Comparison of ENCODE assay signal across 8 mouse cellular contexts in the genomic region with DNA sequence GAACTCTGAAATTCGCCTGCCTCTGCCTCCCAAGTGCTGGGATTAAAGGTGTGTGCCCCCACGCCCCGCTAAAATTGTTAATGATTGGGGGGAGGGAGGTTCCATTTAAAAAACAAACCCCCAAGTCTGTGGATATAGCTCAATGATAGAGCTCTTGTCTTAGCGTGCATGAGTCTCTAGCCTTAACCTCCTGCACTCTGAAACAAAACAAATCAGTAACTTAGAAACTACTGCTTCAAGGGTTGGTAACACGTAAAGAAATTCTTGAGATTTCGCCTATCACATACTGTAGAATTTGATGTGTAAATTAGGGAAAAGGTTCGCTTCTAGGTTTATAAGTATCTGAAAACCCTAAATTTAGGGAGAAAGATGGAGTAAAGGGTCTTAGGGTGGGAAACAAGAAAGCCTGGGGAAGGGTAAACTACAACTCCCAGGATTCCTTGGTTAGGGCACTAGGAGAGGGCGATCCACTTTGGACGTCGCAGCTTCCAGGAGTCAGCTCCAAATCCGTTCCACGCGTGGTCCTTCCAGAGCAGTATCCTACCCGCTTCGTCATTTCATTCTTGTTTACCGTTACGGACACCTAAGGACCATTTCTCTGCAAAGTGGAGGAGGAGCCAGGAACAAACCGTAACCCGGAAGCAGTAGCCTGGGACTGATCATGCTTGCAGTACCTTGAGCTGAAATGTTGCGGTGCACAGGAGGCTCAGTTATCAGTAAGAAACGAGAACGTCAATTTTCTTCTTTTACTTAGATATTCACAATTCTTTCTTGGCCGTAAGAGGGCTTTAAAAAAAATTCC. TPM values are rescaled to one million over a fixed set of nuclear protein-coding genes. Genes with fewer than 3 reads are reported as not detected.
DNase-seq lines count a peak whose midpoint lies in the region; ATAC-seq and TF ChIP-seq lines count a peak whose summit lies in the region.

A gene (plus strand): TSS at position 452 of the 802 bp plus-strand sequence.

- peak within 1 kb of the TSS; percentile 74 for H3K4me2 ChIP-seq in heart, embryonic 14.5 days (ENCODE audit: low read length)
- H3K4me2 ChIP-seq in liver, embryonic 11.5 days, result peak within 1 kb of the TSS; percentile 77
- H3K4me2 ChIP-seq in myocyte (ENCODE audit: low read depth), result peak within 1 kb of the TSS; percentile 89

- ATAC-seq in heart, embryonic 14.5 days (ENCODE audit: insufficient number of reproducible peaks, insufficient read depth, low FRiP score, low read depth), result peak; percentile 72; the same call in 1 of the 2 replicates
- ATAC-seq in liver, embryonic 11.5 days (replicated peaks; ENCODE audit: low FRiP score), result peak; percentile 88

- TF ChIP-seq CTCF in C2C12 (IDR thresholded peaks at IDR 0.05; ENCODE audit: control insufficient read depth, insufficient read depth, insufficient read length), result no peak

- H3K36me3 ChIP-seq in C2C12 (ENCODE audit: control insufficient read depth, insufficient read depth), result no peaks in the 10 kb centered on the region
- peaks cover 5% of the 10 kb centered on the region for H3K36me3 ChIP-seq in erythroblast, embryonic 14.5 days (ENCODE audit: control insufficient read depth)
- peaks cover 14% of the 10 kb centered on the region for H3K36me3 ChIP-seq in heart, embryonic 14.5 days (ENCODE audit: control insufficient read depth, insufficient read depth, low read length)
- H3K36me3 ChIP-seq in liver, embryonic 11.5 days (ENCODE audit: control insufficient read depth, insufficient read depth, low read length), result peaks cover 7% of the 10 kb centered on the region; the same call in 1 of the 2 replicates
- H3K36me3 ChIP-seq in myocyte (ENCODE audit: control insufficient read depth, insufficient read depth), result no peaks in the 10 kb centered on the region

- H3K4me3 ChIP-seq in C2C12 (ENCODE audit: insufficient read depth, poor library complexity, severe bottlenecking) (peak within 1 kb of the TSS; percentile 22), myocyte (peak within 1 kb of the TSS; percentile 29)
- H3K4me3 ChIP-seq in erythroblast, embryonic 14.5 days (replicated peaks), result peak within 1 kb of the TSS; percentile 74
- peak within 1 kb of the TSS; percentile 48 to 78 for H3K4me3 ChIP-seq in heart, embryonic 14.5 days (ENCODE audit: control insufficient read depth in 1 of 2, insufficient read depth in 1 of 2, low read depth in 1 of 2, low read length in 2 of 2)
- peak within 1 kb of the TSS; percentile 67 for H3K4me3 ChIP-seq in liver, embryonic 11.5 days (ENCODE audit: low read depth, low read length)

- peak; percentile 94 for DNase-seq in brain, adult 2 months (ENCODE audit: low read depth, low spot score)
- peak; percentile 74 for DNase-seq in kidney, postnatal 10 days
- peak; percentile 77 for DNase-seq in liver, embryonic 11.5 days (ENCODE audit: low spot score)
- peak; percentile 57 to 75 for DNase-seq in spleen, postnatal 4 days (ENCODE audit: low spot score in 2 of 2)

- H3ac ChIP-seq in C2C12 (ENCODE audit: control insufficient read depth, insufficient read length, low read depth) (peak within 1 kb of the TSS; percentile 12), myocyte (ENCODE audit: control insufficient read depth, insufficient read length) (peak within 1 kb of the TSS; percentile 46)

- H3K27ac ChIP-seq in heart, embryonic 14.5 days (replicated peaks in 1 of 2; ENCODE audit: control insufficient read depth in 1 of 2, insufficient read depth in 1 of 2, low read depth in 2 of 2, low read length in 2 of 2), result peak within 1 kb of the TSS; percentile 75 to 92
- peak within 1 kb of the TSS; percentile 82 for H3K27ac ChIP-seq in liver, embryonic 11.5 days (ENCODE audit: low read depth, low read length)

- H3K9ac ChIP-seq in heart, embryonic 14.5 days (ENCODE audit: low read length), result peak within 1 kb of the TSS; percentile 59
- peak within 1 kb of the TSS; percentile 80 for H3K9ac ChIP-seq in liver, embryonic 11.5 days (ENCODE audit: low read depth, low read length)

- no peaks in the 10 kb centered on the region for H3K27me3 ChIP-seq in C2C12 (ENCODE audit: control insufficient read depth, insufficient read depth, insufficient read length)
- no peaks in the 10 kb centered on the region for H3K27me3 ChIP-seq in erythroblast, embryonic 14.5 days (ENCODE audit: control insufficient read depth)
- no peaks in the 10 kb centered on the region for H3K27me3 ChIP-seq in heart, embryonic 14.5 days (ENCODE audit: control insufficient read depth, insufficient read depth, low read length)
- no peaks in the 10 kb centered on the region for H3K27me3 ChIP-seq in liver, embryonic 11.5 days (replicated peaks; ENCODE audit: control insufficient read depth, insufficient read depth, low read length)
- H3K27me3 ChIP-seq in myocyte (ENCODE audit: control insufficient read depth, insufficient read depth, insufficient read length), result no peaks in the 10 kb centered on the region

- H3K79me2 ChIP-seq in C2C12 (ENCODE audit: control insufficient read depth, insufficient read depth), result no peaks in the 10 kb centered on the region
- no peaks in the 10 kb centered on the region for H3K79me2 ChIP-seq in myocyte (ENCODE audit: control insufficient read depth, insufficient read depth)

- peak; percentile 40 for TF ChIP-seq POLR2A in myocyte (IDR thresholded peaks at IDR 0.05; ENCODE audit: insufficient read length, low read depth)

- peaks cover 20% of the 10 kb centered on the region for H3K4me1 ChIP-seq in erythroblast, embryonic 14.5 days (ENCODE audit: control insufficient read depth)
- peaks cover 0 to 6% of the 10 kb centered on the region in 2 experiments; a peak in 2 of 4 replicates for H3K4me1 ChIP-seq in heart, embryonic 14.5 days (ENCODE audit: control insufficient read depth in 2 of 2, insufficient read depth in 2 of 2, low read length in 2 of 2)
- H3K4me1 ChIP-seq in liver, embryonic 11.5 days (replicated peaks; ENCODE audit: control insufficient read depth, insufficient read depth, low read length), result no peaks in the 10 kb centered on the region; the same call in 1 of the 2 replicates

- WGBS in heart, embryonic 14.5 days, result 17% methylated on average over 23 of the region's 23 CpGs
- WGBS in liver, embryonic 11.5 days, result 17% methylated on average over 23 of the region's 23 CpGs

- H3K9me3 ChIP-seq in erythroblast, embryonic 14.5 days (ENCODE audit: control insufficient read depth, low read length), result no peaks in the 10 kb centered on the region
- H3K9me3 ChIP-seq in heart, embryonic 14.5 days (ENCODE audit: control insufficient read depth, low read length), result no peaks in the 10 kb centered on the region
- no peaks in the 10 kb centered on the region for H3K9me3 ChIP-seq in liver, embryonic 11.5 days (ENCODE audit: control insufficient read depth, low read length)

- H3K79me3 ChIP-seq in C2C12 (ENCODE audit: low read depth), result no peaks in the 10 kb centered on the region

TF ChIP-seq in C2C12, 6 proteins besides CTCF, POLR2A, EP300 and RAD21:
- no peak for TF ChIP-seq FOSL1 (IDR thresholded peaks at IDR 0.05; ENCODE audit: insufficient read depth, low read length, poor library complexity, severe bottlenecking)
- peak; percentile 35 for TF ChIP-seq MAX (IDR thresholded peaks at IDR 0.05)

TF ChIP-seq in myocyte, 11 proteins besides CTCF, POLR2A, EP300 and RAD21:
- no peak for TF ChIP-seq REST (IDR thresholded peaks at IDR 0.05; ENCODE audit: insufficient read depth, insufficient read length)
- TF ChIP-seq POLR2AphosphoS2 (IDR thresholded peaks at IDR 0.05; ENCODE audit: insufficient read length, low read depth), result no peak
- TF ChIP-seq CEBPB (IDR thresholded peaks at IDR 0.05; ENCODE audit: insufficient read depth, poor library complexity, severe bottlenecking), result no peak
- no peak for TF ChIP-seq MYOD1 (IDR thresholded peaks at IDR 0.05; ENCODE audit: control insufficient read depth in 1 of 3, insufficient read length in 2 of 3, low read depth in 2 of 3)
- TF ChIP-seq MYOG (IDR thresholded peaks at IDR 0.05; ENCODE audit: control insufficient read depth in 1 of 3, insufficient read depth in 1 of 3, insufficient read length in 2 of 3, low read depth in 2 of 3), result no peak
- no peak for TF ChIP-seq SRF (IDR thresholded peaks at IDR 0.05; ENCODE audit: control insufficient read depth, insufficient read length, low read depth)
- TF ChIP-seq E2F4 (IDR thresholded peaks at IDR 0.05; ENCODE audit: insufficient read depth), result no peak
- no peak for TF ChIP-seq MAX (IDR thresholded peaks at IDR 0.05; ENCODE audit: low read depth)
- TF ChIP-seq USF1 (IDR thresholded peaks at IDR 0.05; ENCODE audit: low read depth), result no peak
- no peak for TF ChIP-seq TCF3 (IDR thresholded peaks at IDR 0.05; ENCODE audit: insufficient read length, low read depth)
- no peak for TF ChIP-seq TCF12 (IDR thresholded peaks at IDR 0.05; ENCODE audit: insufficient read depth, poor library complexity, severe bottlenecking)
TF ChIP-seq in myocyte: peak in this region for 0.

RNA-seq across cellular contexts. Expression of the gene that starts here (rescaled TPM):
- 2.7 TPM for polyA plus RNA-seq in C2C12 (2012; fragmentation: generic; extraction: Trizol)
- polyA plus RNA-seq in erythroblast, embryonic 14.5 days (2012), result not detected in 2 replicates
- 9.9 and 10.9 TPM in 2 replicates for polyA plus RNA-seq in heart, embryonic 14.5 days (2014; fragmentation: Nextera tagmentation; extraction: Ambion mirVana)
- 9.1 and 12.2 TPM in 2 replicates for polyA plus RNA-seq in liver, embryonic 11.5 days (2014; fragmentation: Nextera tagmentation; extraction: Ambion mirVana)
- 3.1 TPM for polyA plus RNA-seq in myocyte (2012; fragmentation: generic; extraction: Trizol)

Comparison
In these comparisons a context has a peak if more than half of its experiments do, and no peak if none do; other contexts are left out.
1. Peak in every context shown above with its lines: DNase-seq, ATAC-seq, H3K4me3 ChIP-seq and H3K27ac ChIP-seq.
2. H3K4me3 ChIP-seq: peak in every context shown above with its lines; median percentile 74 in erythroblast, embryonic 14.5 days; 67 in liver, embryonic 11.5 days; 63 in heart, embryonic 14.5 days; 29 in myocyte; 22 in C2C12.